Mouse (Mus musculus) brain, embryonic 14.5 days (tissue): ENCODE measurements around the gene Fndc4.

ENCODE experiments used
- CTCF ChIP-seq: fragments of 200-500 bp; IDR thresholded peaks from 2 replicates; pipeline ENCODE4 v1.5.1; 2012; ENCODE audit warnings: inconsistent platforms, mild to moderate bottlenecking, moderate library complexity, borderline replicate concordance; ENCODE audit not compliant: insufficient read depth, insufficient read length; ENCODE audit errors: extremely low read depth
- POLR2A ChIP-seq: fragments of 200-500 bp; IDR thresholded peaks from 2 replicates; pipeline ENCODE4 v1.6.1; 2012; ENCODE audit warnings: mild to moderate bottlenecking, inconsistent platforms, borderline replicate concordance; ENCODE audit not compliant: poor library complexity, insufficient read depth, insufficient read length, severe bottlenecking; ENCODE audit errors: extremely low read depth

- no peak for TF ChIP-seq CTCF
- TF ChIP-seq POLR2A: no peak
These were observed 7.2 kb upstream of the Fndc4 start for GRCm38 (mm10) chr5:31303093-31303492.
